Mouse (Mus musculus) liver, embryonic 15.5 days (tissue): ENCODE data around the gene Slc25a10. TPM values are rescaled to one million over a fixed set of nuclear protein-coding genes. Genes with fewer than 3 reads are reported as not detected.

Experiments used
- ATAC-seq: fragments of 200-750 bp; cut with Nextera tagmentation; 2 replicates; pipeline ENCODE4 v1.8.0; 2017; ENCODE audit warnings: moderate number of reproducible peaks, mild to moderate bottlenecking, moderate library complexity; ENCODE audit not compliant: insufficient read depth
- H3K27ac ChIP-seq: fragments of 300-500 bp; sonication (generic); replicated peaks from 2 replicates; pipeline ENCODE4 v1.5.1; 2015; ENCODE audit warnings: mild to moderate bottlenecking, inconsistent platforms
- H3K27me3 ChIP-seq: fragments of 300-500 bp; sonication (generic); 2 replicates; pipeline ENCODE4 v1.6.1; 2015; ENCODE audit warnings: mild to moderate bottlenecking, inconsistent platforms
- H3K36me3 ChIP-seq: fragments of 300-500 bp; sonication (generic); replicated peaks from 2 replicates; pipeline ENCODE4 v1.6.1; 2015; ENCODE audit warnings: moderate library complexity, mild to moderate bottlenecking, inconsistent platforms
- H3K4me1 ChIP-seq: fragments of 300-500 bp; sonication (generic); replicated peaks from 2 replicates; pipeline ENCODE4 v1.6.1; 2015; ENCODE audit warnings: inconsistent platforms
- H3K4me2 ChIP-seq: fragments of 300-500 bp; sonication (generic); 2 replicates; pipeline ENCODE4 v1.6.1; 2015; ENCODE audit warnings: moderate library complexity, mild to moderate bottlenecking, inconsistent platforms
- H3K4me3 ChIP-seq: fragments of 300-500 bp; sonication (generic); replicated peaks from 2 replicates; pipeline ENCODE4 v1.5.1; 2015; ENCODE audit warnings: mild to moderate bottlenecking, inconsistent platforms
- H3K9ac ChIP-seq: fragments of 300-500 bp; sonication (generic); 2 replicates; pipeline ENCODE4 v1.6.1; 2015; ENCODE audit warnings: moderate library complexity, mild to moderate bottlenecking, inconsistent platforms
- H3K9me3 ChIP-seq: fragments of 300-500 bp; sonication (generic); replicated peaks from 2 replicates; pipeline ENCODE4 v1.6.1; 2016; ENCODE audit warnings: inconsistent platforms
- WGBS: fragments of 180-500 bp; shearing (Covaris S2); methylation state at CpG from one replicate; pipeline ENCODE4 v1.1.7; 2015; ENCODE audit warnings: mixed read lengths; ENCODE audit not compliant: insufficient replicate concordance; 5-methylcytosine and 5-hydroxymethylcytosine counted together
- polyA plus RNA-seq: library from polyadenylated mRNA; unstranded; fragments of >200 nt; fragmentation: Nextera tagmentation; extraction: Ambion mirVana; gene quantifications from 2 replicates; pipeline ENCODE4 v1.2.1, GENCODE M21; 2015

The Slc25a10 gene
- polyA plus RNA-seq, 1 experiment from 2014 or later = 42.8 TPM

DNA sequence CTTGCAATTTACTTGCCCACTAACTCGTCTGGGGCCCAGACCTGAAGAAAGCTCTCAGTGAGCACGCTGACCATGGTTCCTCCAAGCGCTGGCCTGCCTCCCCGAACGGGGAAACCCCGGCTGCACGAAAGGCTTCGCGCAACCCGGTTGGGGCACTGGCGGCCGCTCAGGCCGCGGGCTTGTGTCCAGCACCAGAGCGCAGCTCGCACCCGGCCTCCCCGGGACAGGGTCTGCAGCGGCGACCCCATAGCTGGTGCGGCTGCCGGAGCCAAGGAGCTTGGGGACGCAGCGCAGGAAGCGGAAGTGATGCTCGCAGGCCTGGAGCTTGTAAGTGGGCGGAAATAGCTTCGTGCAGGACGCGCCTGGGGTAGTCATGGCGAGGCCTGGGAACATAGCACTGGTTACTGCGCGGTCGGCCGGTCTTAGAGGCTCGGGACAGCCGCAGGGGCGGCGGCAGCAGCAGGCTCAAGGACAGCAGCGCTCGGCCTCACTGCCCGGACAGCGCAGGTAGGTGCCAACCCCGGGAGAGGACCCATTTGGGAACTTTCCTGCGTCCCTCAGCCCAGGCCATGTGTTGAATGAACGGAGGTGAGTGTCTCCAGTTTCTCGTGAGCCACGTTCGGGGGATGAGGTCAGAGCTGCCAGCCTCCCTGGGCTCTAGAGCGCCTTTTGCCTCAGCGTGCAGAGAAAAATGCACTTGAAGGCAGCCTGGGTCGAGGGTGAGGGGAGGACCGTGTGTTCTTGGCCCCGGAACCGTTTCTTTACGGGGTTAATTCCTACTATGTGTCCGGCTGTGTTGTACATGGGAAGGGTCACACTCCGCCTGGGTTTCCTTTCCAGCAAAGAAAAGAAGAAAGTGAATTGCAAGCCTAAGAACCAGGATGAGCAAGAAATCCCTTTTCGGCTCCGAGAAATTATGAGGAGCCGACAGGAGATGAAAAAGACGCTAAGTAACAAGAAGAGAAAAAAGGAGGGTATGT lies 33.6 kb upstream of the Slc25a10 start, which contains the start of the genes Oxld1 and Ccdc137:
Oxld1 (minus strand) TSS at position 297 of the 980 bp plus-strand sequence.
Ccdc137 (plus strand) TSS at position 344 of the 980 bp plus-strand sequence.
- peak within 1 kb of the TSS; percentile 80 for H3K27ac ChIP-seq
- peaks cover 62% of the 10 kb centered on the region for H3K4me1 ChIP-seq
- H3K36me3 ChIP-seq = peaks cover 35% of the 10 kb centered on the region
- H3K4me3 ChIP-seq = peak within 1 kb of the TSS; percentile 84
- H3K4me2 ChIP-seq = peak within 1 kb of the TSS; percentile 92
- H3K27me3 ChIP-seq = no peaks in the 10 kb centered on the region
- 2% methylated on average over 62 of the region's 62 CpGs for WGBS
- H3K9me3 ChIP-seq = no peaks in the 10 kb centered on the region
- H3K9ac ChIP-seq = peak within 1 kb of the TSS; percentile 83
- ATAC-seq = peak; percentile 81

DNA sequence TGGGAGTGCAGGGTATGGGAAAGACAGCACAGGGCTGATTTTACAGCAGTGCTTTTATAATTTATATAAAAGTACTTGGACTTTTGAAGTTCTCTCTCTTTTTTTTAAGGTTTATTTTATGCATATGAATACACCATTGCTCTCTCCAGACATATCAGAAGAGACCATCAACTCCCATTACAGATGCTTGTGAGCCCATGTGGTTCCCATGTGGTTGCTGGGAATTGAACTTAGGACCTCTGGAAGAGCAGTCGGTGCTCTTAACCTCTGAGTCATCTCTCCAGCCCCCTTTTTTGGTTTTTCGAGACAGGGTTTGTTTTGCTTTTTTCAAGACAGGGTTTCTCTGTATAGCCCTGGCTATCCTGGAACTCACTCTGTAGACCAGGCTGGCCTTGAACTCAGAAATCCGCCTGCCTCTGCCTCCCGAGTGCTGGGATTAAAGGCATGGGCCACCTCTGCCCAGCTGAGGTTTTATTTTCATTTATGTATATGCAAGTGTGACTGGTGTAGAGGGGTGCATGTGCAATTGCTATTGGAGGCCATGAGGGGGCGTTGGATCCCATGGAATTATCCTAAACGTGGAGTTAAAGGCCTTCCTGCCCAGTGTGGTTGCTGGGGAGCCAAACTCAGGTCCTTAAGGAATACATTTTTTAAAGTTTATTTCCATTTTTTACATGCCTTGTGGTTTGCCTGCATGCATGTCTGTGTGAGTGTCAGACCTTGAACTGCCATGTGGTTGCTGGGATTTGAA lies 32.6 kb upstream of the Slc25a10 start:
- 28% methylated on average over 6 of the region's 6 CpGs for WGBS
- Histone ChIP-seq H3K27ac (peak overlapping the region; percentile 80; the same call in 1 of the 2 replicates), H3K4me1 (peaks cover 55% of the 10 kb centered on the region), H3K36me3 (peaks cover 45% of the 10 kb centered on the region), H3K27me3 (no peaks in the 10 kb centered on the region), H3K9me3 (no peaks in the 10 kb centered on the region), H3K4me3 (peak overlapping the region; percentile 84), H3K9ac (peak overlapping the region; percentile 83), H3K4me2 (peak overlapping the region; percentile 92)
- ATAC-seq = no peak

DNA sequence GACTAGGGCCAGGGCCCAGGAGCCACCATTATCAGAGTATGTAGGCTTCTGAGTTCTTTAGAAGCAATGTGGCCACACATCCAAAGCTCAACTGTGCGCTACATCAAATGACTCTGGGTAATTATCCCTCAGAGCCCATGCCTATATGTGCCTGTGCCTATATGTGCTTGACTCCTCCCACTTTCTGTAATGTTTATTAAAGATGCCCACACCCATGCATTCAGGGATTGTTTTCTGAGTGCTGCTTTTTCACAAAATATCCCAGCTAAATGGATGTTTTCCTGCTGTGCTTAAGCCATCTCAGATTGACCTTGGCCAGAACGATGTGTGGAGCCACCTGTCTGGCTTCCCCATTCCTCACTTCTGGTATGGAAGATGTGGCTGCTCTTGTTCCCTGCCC lies 28.1 kb upstream of the Slc25a10 start:
- Histone ChIP-seq H3K27ac (no peak overlapping the region), H3K9me3 (no peaks in the 10 kb centered on the region), H3K27me3 (no peaks in the 10 kb centered on the region), H3K4me3 (no peak overlapping the region), H3K4me2 (no peak overlapping the region), H3K4me1 (peaks cover 41% of the 10 kb centered on the region), H3K36me3 (peaks cover 65% of the 10 kb centered on the region), H3K9ac (no peak overlapping the region)
- ATAC-seq = no peak
- 77% methylated on average over 2 of the region's 2 CpGs for WGBS

DNA sequence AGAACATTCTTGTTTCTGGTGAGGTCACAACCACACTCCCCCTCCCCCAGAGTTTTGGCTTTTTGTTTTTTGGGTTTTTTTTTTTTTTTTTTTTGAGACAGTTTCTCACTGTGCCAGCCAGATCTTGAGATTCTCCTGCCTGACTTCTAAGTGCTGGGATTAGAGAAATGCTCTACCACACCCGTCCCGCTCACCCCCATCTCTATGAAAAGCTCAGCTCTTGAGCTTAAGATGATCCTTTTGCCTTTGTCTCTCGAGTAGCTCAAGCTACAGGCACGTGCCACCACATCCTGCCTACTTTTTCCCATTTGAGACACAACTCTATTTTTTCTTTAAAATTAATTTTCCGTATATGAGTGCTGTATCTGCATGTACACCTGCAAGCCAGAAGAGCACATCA lies 27.3 kb upstream of the Slc25a10 start:
- H3K4me1 ChIP-seq = peaks cover 40% of the 10 kb centered on the region
- H3K4me2 ChIP-seq = no peak overlapping the region
- H3K27ac ChIP-seq = no peak overlapping the region
- H3K4me3 ChIP-seq = no peak overlapping the region
- no peaks in the 10 kb centered on the region for H3K9me3 ChIP-seq
- ATAC-seq = no peak
- H3K36me3 ChIP-seq = peaks cover 70% of the 10 kb centered on the region
- H3K9ac ChIP-seq = no peak overlapping the region
- WGBS = 76% methylated on average over 5 of the region's 5 CpGs
- H3K27me3 ChIP-seq = no peaks in the 10 kb centered on the region

DNA sequence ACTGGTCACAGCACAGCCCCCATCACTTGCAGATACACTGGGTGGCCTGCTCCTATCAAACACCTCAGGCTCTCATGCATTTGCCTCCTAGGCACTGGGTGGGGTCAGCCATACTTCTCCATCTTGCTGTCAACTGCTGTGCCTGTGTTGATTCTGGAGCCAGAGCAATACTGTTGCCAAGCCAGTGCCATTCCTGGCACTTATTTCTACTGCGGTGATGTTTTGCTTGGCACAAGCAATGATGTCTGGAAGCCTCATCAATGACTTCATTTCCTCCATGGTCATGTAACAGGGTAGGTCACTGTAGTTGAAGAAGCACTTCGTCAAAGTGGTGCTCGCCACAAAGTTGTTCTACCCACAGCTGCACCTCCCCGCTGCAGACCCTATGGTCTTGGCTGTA lies 26.1 kb upstream of the Slc25a10 start:
- ATAC-seq = no peak
- Histone ChIP-seq H3K27ac (no peak overlapping the region), H3K27me3 (no peaks in the 10 kb centered on the region), H3K9ac (no peak overlapping the region), H3K4me3 (no peak overlapping the region), H3K36me3 (peaks cover 73% of the 10 kb centered on the region), H3K4me1 (peaks cover 35% of the 10 kb centered on the region), H3K4me2 (no peak overlapping the region), H3K9me3 (no peaks in the 10 kb centered on the region)
- 75% methylated on average over 4 of the region's 4 CpGs for WGBS

DNA sequence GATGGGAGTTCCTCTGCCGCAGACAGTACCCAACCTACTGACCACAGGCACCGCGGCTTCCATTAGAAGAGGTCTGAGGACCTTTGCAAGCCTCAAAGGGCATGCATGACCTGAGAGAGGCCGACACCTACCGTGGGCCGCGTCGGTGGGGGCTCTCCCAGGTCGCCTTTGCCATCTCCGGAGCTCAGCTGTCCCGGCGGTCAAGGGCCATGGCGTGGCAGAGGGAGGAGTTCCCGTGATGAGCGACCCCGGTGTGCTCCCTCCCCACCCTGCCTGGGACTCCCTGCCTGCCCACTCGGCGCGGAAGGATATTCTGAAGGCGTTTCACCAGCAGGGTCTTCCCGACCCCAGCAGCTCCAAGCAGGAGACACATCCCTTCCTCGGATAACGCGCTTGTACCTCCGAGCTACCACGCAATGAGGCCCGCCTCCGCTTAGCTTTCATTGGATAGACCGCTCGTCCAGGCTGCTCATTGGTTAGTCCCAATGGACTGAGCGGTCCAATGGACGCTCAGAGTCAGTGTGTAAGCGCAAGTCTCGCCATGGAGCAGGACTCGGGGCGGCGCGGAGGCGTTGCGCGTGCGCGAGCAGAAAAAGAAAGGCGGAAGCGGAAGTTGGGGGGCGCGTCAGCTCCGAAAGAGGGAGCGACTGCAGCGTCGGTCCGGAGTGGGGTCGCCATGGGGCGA lies 24.4 kb upstream of the Slc25a10 start, which contains the start of gene Arl16:
Arl16 (minus strand) TSS at position 557 of the 685 bp plus-strand sequence.
- H3K27me3 ChIP-seq = no peaks in the 10 kb centered on the region
- WGBS = under 1% methylated on average over 54 of the region's 54 CpGs
- peak within 1 kb of the TSS; percentile 95 for H3K4me3 ChIP-seq
- peak within 1 kb of the TSS; percentile 81 for H3K27ac ChIP-seq
- H3K4me1 ChIP-seq = peaks cover 35% of the 10 kb centered on the region
- no peaks in the 10 kb centered on the region for H3K9me3 ChIP-seq
- H3K4me2 ChIP-seq = peak within 1 kb of the TSS; percentile 92
- H3K9ac ChIP-seq = peak within 1 kb of the TSS; percentile 88
- peak; percentile 100 for ATAC-seq
- peaks cover 73% of the 10 kb centered on the region for H3K36me3 ChIP-seq

DNA sequence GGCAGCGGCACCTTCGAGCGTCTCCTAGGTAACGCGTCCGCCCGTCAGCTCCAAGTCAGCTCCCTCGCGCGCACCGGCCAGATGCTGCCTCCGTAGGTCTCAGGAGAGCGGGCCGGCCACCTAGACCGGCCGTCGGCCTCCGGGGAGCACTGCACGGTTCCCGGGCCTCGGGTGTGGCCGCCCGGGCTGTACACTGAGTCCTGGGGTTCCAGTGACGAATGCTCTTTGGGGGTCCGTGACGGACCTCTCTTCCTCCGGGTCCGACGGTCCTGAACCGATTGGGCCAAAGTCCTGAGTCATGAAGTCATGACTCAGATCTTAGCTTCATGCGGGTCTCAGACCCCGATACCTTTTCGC lies 23.9 kb upstream of the Slc25a10 start:
- Histone ChIP-seq H3K9me3 (no peaks in the 10 kb centered on the region), H3K27me3 (no peaks in the 10 kb centered on the region), H3K4me2 (peak overlapping the region; percentile 85), H3K4me1 (peaks cover 35% of the 10 kb centered on the region), H3K27ac (peak overlapping the region; percentile 81), H3K9ac (peak overlapping the region; percentile 88), H3K4me3 (peak overlapping the region; percentile 95), H3K36me3 (peaks cover 73% of the 10 kb centered on the region)
- WGBS = under 1% methylated on average over 33 of the region's 33 CpGs
- ATAC-seq = peak; percentile 71

DNA sequence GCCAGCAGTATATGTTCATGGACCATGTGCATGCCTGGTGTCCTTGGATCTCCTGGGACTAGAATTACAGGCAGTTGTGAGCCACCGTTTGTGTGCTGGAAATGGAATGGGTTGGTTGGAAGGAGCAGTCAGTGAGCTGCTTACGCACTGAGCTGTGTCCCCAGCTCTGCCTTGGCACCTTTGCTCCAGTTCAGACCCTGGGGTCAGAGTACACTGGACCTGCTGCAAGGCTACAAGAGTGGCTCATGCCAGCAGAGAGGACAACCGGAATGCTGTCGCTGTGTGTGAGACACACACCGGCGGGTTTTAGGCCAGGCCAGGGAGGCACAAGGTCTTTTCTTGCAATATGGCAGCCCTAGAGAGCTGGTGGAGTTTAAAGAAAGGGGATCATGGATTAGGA lies 19.6 kb upstream of the Slc25a10 start:
- H3K4me3 ChIP-seq = no peak overlapping the region
- H3K27ac ChIP-seq = no peak overlapping the region
- 91% methylated on average over 6 of the region's 6 CpGs for WGBS
- no peak overlapping the region for H3K9ac ChIP-seq
- H3K27me3 ChIP-seq = no peaks in the 10 kb centered on the region
- H3K9me3 ChIP-seq = no peaks in the 10 kb centered on the region
- H3K4me1 ChIP-seq = peaks cover 17% of the 10 kb centered on the region
- no peak overlapping the region for H3K4me2 ChIP-seq
- ATAC-seq = no peak
- H3K36me3 ChIP-seq = peaks cover 83% of the 10 kb centered on the region

DNA sequence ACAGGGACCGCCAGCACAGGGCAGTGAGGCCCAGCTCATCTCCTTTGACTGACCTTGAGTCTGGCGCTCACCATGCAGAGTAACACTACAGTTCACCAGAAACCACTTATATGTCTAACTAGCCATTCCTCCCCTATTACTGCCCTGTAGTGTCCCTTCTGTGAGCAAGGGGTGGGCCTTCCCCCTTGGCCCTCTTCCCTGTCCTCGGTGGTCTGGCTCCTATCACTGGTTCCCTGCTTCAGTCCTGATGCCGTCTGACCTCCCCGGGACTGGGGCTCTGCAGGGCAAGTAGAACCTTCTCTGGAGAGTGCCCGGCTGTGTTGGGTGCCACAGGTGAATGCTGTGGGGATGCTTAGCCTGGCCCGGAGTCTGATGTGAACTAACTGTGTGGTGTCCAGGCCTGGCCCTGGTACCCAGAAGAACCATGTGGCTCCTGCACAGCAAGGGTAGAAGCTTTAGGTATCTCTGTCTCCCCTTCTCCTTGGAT lies 8.1 kb upstream of the Slc25a10 start:
- peak overlapping the region; percentile 75; the same call in 1 of the 2 replicates for H3K9ac ChIP-seq
- peak overlapping the region; percentile 93 for H3K4me2 ChIP-seq
- H3K27me3 ChIP-seq = no peaks in the 10 kb centered on the region
- H3K36me3 ChIP-seq = peaks cover 84% of the 10 kb centered on the region
- ATAC-seq = no peak
- peak overlapping the region; percentile 63 for H3K27ac ChIP-seq
- H3K4me1 ChIP-seq = peaks cover 43% of the 10 kb centered on the region
- H3K9me3 ChIP-seq = no peaks in the 10 kb centered on the region
- 84% methylated on average over 7 of the region's 7 CpGs for WGBS
- peak overlapping the region; percentile 76; the same call in 1 of the 2 replicates for H3K4me3 ChIP-seq

DNA sequence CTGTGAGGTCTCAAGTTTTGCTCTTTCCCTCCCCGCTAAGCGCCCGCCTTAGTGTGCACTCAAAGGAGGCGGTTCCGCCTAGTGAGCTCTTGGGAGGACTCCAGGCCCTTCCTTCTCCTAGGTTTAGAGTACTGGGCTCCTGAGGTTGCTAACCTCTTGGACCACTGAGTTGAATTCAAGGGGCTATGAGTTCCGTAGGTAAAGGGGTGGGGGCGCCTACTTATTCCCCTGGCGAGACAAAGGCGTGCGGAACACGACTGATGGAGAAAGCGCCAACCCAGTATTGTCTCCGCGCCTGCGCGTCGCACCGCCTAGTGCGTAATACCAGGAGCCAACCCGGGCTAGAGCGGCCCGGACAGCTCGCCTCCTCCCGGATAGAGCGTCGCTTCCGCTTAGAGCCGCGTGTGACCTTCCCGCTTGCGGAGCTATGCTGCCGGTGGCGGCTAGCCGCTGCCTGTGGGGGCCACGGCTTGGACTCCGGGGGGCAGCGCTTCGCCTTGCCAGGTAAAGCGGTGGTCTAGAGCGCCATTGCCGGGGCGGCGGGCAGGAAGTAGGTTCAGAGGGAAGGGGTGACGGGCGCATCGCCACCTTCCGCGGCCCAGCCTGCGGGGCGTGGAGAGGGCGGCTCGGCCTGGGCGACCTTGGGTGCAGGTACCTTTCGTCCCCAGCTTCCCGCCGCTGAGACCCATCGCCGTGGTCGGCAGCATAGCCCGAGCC lies 7.2 kb upstream of the Slc25a10 start, which contains the start of gene Mrpl12:
Mrpl12 (plus strand) TSS at position 349 of the 717 bp plus-strand sequence.
- peak within 1 kb of the TSS; percentile 63 for H3K27ac ChIP-seq
- WGBS = 1% methylated on average over 60 of the region's 60 CpGs
- H3K27me3 ChIP-seq = no peaks in the 10 kb centered on the region
- H3K9me3 ChIP-seq = no peaks in the 10 kb centered on the region
- H3K9ac ChIP-seq = peak within 1 kb of the TSS; percentile 75
- peak; percentile 87 for ATAC-seq
- peak within 1 kb of the TSS; percentile 93 for H3K4me2 ChIP-seq
- H3K36me3 ChIP-seq = peaks cover 83% of the 10 kb centered on the region
- peak within 1 kb of the TSS; percentile 76 for H3K4me3 ChIP-seq
- peaks cover 52% of the 10 kb centered on the region for H3K4me1 ChIP-seq
